Mouse (Mus musculus) spleen, postnatal 4 days (tissue): ENCODE measurements at regions not wholly inside any gene's neighbourhood (a gene's known extent, or its start where the extent isn't known, plus 50 kb on each side); places are given as distances from the start of the nearest gene placed in this dataset.

Experiments used
- DNase-seq, 2 experiments: peaks; one replicate each; pipeline ENCODE4 v3.0.0; 2022; ENCODE audit warnings: low spot score in 2 of 2

DNA sequence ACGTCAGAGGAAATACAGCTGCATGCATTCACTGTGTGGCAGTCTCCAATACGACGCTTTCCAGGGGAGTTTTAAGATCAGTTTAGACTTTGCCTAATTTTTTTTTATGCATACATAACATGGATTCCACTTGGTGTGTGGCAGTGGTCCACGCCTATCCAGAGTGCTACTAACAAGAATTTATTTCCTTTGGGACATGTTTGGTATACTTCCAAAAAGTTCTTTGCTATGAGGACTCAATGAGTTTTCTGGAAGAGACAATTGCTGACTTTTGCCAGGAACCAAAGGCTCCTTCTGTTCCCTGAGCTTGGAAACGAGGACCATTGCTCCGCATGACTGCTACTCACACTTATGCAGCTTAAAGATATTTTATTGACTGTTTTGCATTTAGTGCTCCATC, 59.2 kb downstream of the Marcks start:
- DNase-seq: no peak

DNA sequence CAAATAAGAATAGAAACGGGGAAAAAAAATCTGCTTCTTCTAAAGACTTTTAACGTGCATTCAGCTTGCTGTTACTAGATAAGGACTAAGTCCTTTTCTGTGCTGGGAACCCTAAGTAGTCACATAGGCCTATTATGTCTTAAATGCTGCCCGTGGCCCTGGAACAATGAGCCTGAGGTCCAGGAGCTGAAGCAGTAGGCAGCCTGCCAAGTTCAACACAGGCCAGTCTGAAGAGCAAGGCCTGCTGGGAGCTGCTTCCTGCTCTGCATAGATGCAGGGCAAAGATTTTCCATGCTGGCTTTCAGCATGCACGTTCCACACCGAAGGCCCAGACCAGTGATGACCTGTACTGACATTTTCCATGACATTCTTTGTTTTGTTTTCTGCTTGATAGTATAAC, 60.3 kb downstream of the Marcks start:
- DNase-seq: no peak

DNA sequence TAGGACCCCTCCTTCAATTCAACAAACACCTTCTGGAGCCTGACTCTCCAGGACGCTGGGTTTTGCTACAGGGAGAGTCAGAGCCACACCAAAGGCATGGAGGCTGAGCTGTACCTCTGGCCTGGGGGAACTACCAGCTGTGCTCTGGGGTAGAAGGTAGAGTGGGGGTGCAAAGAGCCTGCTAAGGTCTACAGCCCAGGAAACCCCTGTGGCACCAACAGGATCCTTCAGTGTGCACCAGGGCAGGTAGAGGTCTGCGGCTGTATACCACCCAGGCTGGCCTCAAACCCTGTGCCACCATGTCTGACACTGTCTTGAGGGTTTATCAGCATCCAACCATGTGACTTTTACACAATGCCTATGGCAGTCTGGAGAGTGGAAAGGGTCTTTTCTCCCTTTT, 61.0 kb downstream of the Marcks start:
- DNase-seq: no peak

DNA sequence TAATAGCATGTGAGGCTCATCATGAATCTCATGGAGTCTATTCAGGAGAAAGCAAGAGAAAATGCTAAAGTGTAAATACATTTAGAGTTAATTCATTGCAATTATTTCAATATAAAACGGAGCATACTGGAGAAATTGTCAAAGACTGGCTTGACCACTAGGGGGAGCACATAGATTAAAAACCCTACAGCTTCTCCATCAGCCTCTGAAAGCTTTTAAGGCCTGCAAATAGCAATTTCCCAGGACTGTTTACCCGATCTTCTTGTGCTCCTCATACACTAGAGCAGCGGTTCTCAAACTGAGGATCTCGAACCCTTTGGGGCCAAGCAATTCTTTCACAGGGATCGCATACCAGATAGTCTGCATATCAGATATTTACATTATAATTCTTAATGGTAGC, 65.9 kb downstream of the Marcks start:
- DNase-seq: peak in 1 of 2 experiments; percentile 50

DNA sequence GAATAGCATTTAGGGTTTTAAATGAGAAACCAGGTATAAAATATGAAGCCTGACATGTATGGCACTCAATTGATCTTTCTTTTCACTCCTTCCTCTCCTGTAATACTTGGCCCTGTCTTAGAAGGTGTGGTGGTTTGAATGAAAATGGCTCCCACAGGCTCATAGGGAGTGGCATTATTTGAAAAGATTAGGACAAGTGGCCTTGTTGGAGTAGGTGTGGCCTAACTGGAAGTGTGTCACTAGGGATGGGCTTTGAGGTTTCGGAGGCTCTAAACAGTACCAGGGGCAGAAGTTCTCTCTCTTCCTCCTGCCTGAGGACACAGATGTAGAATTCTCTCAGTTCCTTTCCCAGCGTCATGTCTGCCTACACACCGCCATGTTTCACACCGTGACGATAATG, 66.7 kb downstream of the Marcks start:
- DNase-seq: peak in 1 of 2 experiments; percentile 41

DNA sequence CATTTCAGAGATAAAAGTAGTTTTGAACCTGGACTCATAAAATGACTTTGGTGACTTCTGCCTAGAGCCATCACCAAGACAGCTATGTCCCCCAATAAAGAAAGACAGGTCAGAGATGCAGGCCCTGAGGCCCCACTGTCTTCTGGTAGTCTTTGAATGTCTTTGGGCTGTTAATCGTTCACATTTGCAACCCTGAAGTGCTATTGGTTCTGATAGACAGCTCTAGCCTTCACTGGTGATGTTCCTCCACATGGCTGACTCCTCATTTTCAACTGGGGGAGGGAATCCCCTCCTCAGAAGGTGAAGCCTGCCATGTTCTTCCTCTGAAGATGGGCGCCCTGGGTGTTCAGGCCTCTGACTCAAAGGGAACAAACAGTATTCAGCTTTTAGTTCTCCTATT, 67.3 kb downstream of the Marcks start:
- DNase-seq: peak in 1 of 2 experiments; percentile 26
